In genomic region chr7:54565569-54566179, GRCm38 (mm10) we compare ENCODE assay signal across 16 mouse cellular contexts.
DNase-seq lines count a peak whose midpoint lies in the region; ATAC-seq and TF ChIP-seq lines count a peak whose summit lies in the region.
"Had no signal": no experiment of that assay in that cellular context is flagged by ENCODE, and none has a peak within 500 bp of the region (broad histone marks: within the 10 kb centered on the region; RNA-seq: fewer than 3 reads in every experiment).

No protein-coding gene starts in this region.

- peak; percentile 82 for ATAC-seq in forebrain, embryonic 12.5 days (ENCODE audit: low FRiP score)
- no peak for ATAC-seq in forebrain, postnatal 0 days
- peak; percentile 86 for ATAC-seq in hindbrain, embryonic 12.5 days (ENCODE audit: low FRiP score)
- peak; percentile 75 for ATAC-seq in neural tube, embryonic 13.5 days (ENCODE audit: low read depth)

- no peak overlapping the region for H3K4me3 ChIP-seq in forebrain, embryonic 12.5 days (replicated peaks)
- H3K4me3 ChIP-seq in forebrain, postnatal 0 days (ENCODE audit: low read depth, low read length), result no peak overlapping the region
- no peak overlapping the region for H3K4me3 ChIP-seq in hindbrain, embryonic 12.5 days
- no peak overlapping the region for H3K4me3 ChIP-seq in neural tube, embryonic 13.5 days
- H3K4me3 ChIP-seq: embryonic facial prominence, embryonic 10.5 days had no signal

- no peak overlapping the region for H3K4me2 ChIP-seq in forebrain, embryonic 12.5 days
- no peak overlapping the region for H3K4me2 ChIP-seq in forebrain, postnatal 0 days (ENCODE audit: low read depth)
- no peak overlapping the region for H3K4me2 ChIP-seq in hindbrain, embryonic 12.5 days (replicated peaks)
- no peak overlapping the region for H3K4me2 ChIP-seq in neural tube, embryonic 13.5 days

- no peak for TF ChIP-seq CTCF in forebrain, postnatal 0 days (IDR thresholded peaks at IDR 0.05; ENCODE audit: low read depth)

- WGBS in forebrain, embryonic 12.5 days, result 35% methylated on average over 3 of the region's 3 CpGs
- 29% methylated on average over 3 of the region's 3 CpGs for WGBS in forebrain, postnatal 0 days
- WGBS in hindbrain, embryonic 12.5 days, result 69% methylated on average over 3 of the region's 3 CpGs
- 42% methylated on average over 3 of the region's 3 CpGs for WGBS in neural tube, embryonic 13.5 days

- H3K27me3 ChIP-seq in forebrain, embryonic 12.5 days, result no peaks in the 10 kb centered on the region
- H3K27me3 ChIP-seq in forebrain, postnatal 0 days (ENCODE audit: insufficient read depth, low read length), result no peaks in the 10 kb centered on the region
- H3K27me3 ChIP-seq in hindbrain, embryonic 12.5 days, result no peaks in the 10 kb centered on the region
- H3K27me3 ChIP-seq in neural tube, embryonic 13.5 days, result no peaks in the 10 kb centered on the region

- H3K36me3 ChIP-seq in forebrain, embryonic 12.5 days (replicated peaks), result no peaks in the 10 kb centered on the region
- H3K36me3 ChIP-seq in forebrain, postnatal 0 days (ENCODE audit: insufficient read depth), result no peaks in the 10 kb centered on the region
- H3K36me3 ChIP-seq in hindbrain, embryonic 12.5 days, result no peaks in the 10 kb centered on the region
- H3K36me3 ChIP-seq in neural tube, embryonic 13.5 days, result no peaks in the 10 kb centered on the region
- H3K36me3 ChIP-seq: embryonic facial prominence, embryonic 10.5 days had no signal

- H3K9me3 ChIP-seq in forebrain, embryonic 12.5 days, result no peaks in the 10 kb centered on the region
- H3K9me3 ChIP-seq in forebrain, postnatal 0 days (ENCODE audit: low read length), result no peaks in the 10 kb centered on the region
- no peaks in the 10 kb centered on the region for H3K9me3 ChIP-seq in hindbrain, embryonic 12.5 days (replicated peaks)
- H3K9me3 ChIP-seq in neural tube, embryonic 13.5 days, result no peaks in the 10 kb centered on the region
- H3K9me3 ChIP-seq: embryonic facial prominence, embryonic 10.5 days had no signal

- H3K4me1 ChIP-seq in forebrain, embryonic 12.5 days, result peaks cover 5% of the 10 kb centered on the region; the same call in 1 of the 2 replicates
- no peaks in the 10 kb centered on the region for H3K4me1 ChIP-seq in forebrain, postnatal 0 days (ENCODE audit: insufficient read depth)
- H3K4me1 ChIP-seq in hindbrain, embryonic 12.5 days, result no peaks in the 10 kb centered on the region
- no peaks in the 10 kb centered on the region for H3K4me1 ChIP-seq in neural tube, embryonic 13.5 days (replicated peaks)
- H3K4me1 ChIP-seq: embryonic facial prominence, embryonic 10.5 days had no signal

- DNase-seq in forebrain, postnatal 0 days, result no peak
- peak; percentile 3 for DNase-seq in brain, adult 2 months (ENCODE audit: low read depth, low spot score)
- DNase-seq in right cerebral cortex, postnatal 25 days, result no peak
- DNase-seq in embryo, embryonic 9.5 days (ENCODE audit: extremely low spot score), result no peak
- DNase-seq in lung, postnatal 14 days, result no peak
- DNase-seq: cerebellum, postnatal 36 days; gastrocnemius, postnatal 14 days; kidney, adult 9 months; kidney, postnatal 36 days; layer of hippocampus, adult 9-11 months; lung, postnatal 10 days; thymus, adult 18-20 months had no signal

- H3K27ac ChIP-seq in forebrain, embryonic 12.5 days, result peak overlapping the region; percentile 59; the same call in 1 of the 2 replicates
- no peak overlapping the region for H3K27ac ChIP-seq in forebrain, postnatal 0 days (ENCODE audit: low read depth, low read length)
- H3K27ac ChIP-seq in hindbrain, embryonic 12.5 days, result no peak overlapping the region
- no peak overlapping the region; the same call in 1 of the 2 replicates for H3K27ac ChIP-seq in neural tube, embryonic 13.5 days (replicated peaks)
- H3K27ac ChIP-seq: embryonic facial prominence, embryonic 10.5 days had no signal

- no peak overlapping the region for H3K9ac ChIP-seq in forebrain, embryonic 12.5 days
- H3K9ac ChIP-seq in forebrain, postnatal 0 days, result no peak overlapping the region
- no peak overlapping the region for H3K9ac ChIP-seq in hindbrain, embryonic 12.5 days
- no peak overlapping the region for H3K9ac ChIP-seq in neural tube, embryonic 13.5 days
